Mouse (Mus musculus) liver, postnatal 0 days (tissue): ENCODE measurements around the gene Tmem94.

Experiments
- CTCF ChIP-seq: sonication (generic); IDR thresholded peaks from 2 replicates; pipeline ENCODE4 v1.5.1; 2016; ENCODE audit warnings: antibody characterized with exemption, low read depth
- EP300 ChIP-seq: IDR thresholded peaks from 2 replicates; pipeline ENCODE4 v1.6.1; 2016; ENCODE audit warnings: antibody characterized with exemption, low read depth, mild to moderate bottlenecking

GRCm38 (mm10) chr11:115807971-115808370 lies 42.7 kb downstream of the Tmem94 start:
- TF ChIP-seq CTCF = no peak
- no peak for TF ChIP-seq EP300
